Mouse (Mus musculus): Measurements from ENCODE around the gene 4930535I16Rik.
A peak's percentile ranks its signal among the peaks of the same experiment; 100 is the strongest.
"Not testable (repeated sequence)": the region's sequence is repeated elsewhere in the genome, so short reads cannot be mapped to it uniquely, and the experiment has no call there.

4930535I16Rik gene

GRCm38 (mm10) chr4:123917548-123918140, at the start of gene 4930535I16Rik:
Gene 4930535I16Rik, minus strand, starts transcription at chr4:123918022.
- no peak for DNase-seq (ENCODE audit: low spot score in 2 of 2)

- DNase-seq (ENCODE audit: low spot score in 2 of 2): no peak
Measured at GRCm38 (mm10) chr4:123962721-123963120, 44.9 kb upstream of the 4930535I16Rik start.

DNA sequence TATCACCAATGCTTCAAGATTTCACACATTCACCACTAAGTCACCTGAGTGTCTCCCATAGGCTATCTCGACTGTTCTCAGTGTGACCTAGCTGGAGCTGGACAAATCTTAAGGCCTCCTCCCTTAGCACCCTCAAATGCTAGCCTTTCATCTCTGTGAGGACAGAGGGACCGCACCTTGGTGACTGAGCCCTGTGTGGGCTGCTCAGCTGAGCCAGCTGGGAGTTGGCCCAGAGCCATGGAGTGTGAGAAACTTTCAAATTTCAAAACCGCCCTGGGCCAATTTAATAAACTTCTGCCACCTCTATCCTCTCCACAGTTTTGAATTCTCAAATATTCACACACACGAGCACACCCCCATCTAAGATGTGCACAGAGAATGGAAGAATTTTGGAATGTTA, 43.1 kb upstream of the 4930535I16Rik start:
- no peak for DNase-seq (ENCODE audit: low spot score in 2 of 2)

DNA sequence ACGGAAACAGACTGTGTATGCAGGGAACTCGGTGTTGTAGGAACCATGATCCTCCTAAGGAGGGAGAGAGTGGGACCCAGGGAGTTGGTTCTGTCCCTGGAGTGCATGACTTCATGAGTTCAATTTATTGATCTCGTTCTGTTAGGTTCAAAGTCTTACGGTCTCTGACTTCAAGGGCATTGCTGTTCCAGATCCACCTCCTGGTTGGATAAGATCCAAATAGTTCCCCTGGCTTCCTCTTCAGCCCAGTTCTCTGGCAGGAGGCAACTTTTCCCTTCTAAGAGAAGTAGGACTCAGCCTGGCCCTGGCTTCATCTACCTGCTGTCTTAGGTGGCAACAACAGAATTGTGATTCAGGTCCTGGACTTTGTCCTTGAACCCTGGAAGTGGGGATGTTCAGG, 40.1 kb upstream of the 4930535I16Rik start:
- no peak for DNase-seq (ENCODE audit: low spot score in 2 of 2)

DNA sequence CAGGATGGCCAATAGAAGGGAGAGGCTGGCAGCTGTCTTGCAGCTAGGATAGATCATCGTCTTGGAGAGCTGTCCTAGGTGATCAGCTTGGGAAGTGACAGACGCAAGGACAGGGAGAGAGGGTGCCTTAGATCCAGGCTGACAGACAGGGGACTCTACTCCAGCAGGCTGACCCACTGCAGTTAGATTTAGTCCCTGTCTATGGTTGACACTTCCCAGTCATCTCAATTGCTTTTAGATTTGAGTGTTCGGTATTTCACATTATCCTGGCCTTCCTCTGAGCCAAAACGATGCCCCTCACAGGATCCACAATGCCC, 39.6 kb upstream of the 4930535I16Rik start:
- no peak for DNase-seq (ENCODE audit: low spot score in 2 of 2)

- peak; percentile 70 to 76 for DNase-seq (ENCODE audit: low spot score in 2 of 2)
Measured at GRCm38 (mm10) chr4:123956703-123957491, 39.1 kb upstream of the 4930535I16Rik start.

- no peak for DNase-seq (ENCODE audit: low spot score in 2 of 2)
Measured at GRCm38 (mm10) chr4:123952059-123952458, 34.2 kb upstream of the 4930535I16Rik start.

DNA sequence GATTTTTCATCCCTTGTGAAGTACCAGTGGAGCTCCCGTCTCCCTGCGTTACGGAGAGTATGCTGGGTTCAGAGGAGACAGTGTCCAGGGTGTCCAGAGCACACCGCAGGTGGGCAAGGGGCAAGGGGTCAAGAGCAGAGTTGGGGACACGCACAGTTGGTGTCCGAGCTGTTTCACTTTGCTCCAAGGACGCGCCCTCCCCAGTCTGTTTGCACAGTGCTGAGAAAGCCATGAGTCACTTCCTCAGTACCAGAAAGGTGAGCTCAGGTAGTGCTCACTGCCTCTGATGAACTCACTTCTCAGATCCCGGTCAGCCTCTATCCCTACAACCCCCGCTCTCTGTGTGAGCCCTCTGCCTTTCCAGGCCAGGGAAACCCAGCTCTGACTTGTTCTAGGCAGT, 31.8 kb upstream of the 4930535I16Rik start:
- DNase-seq (ENCODE audit: low spot score in 2 of 2): no peak

GRCm38 (mm10) chr4:123948901-123949300, 31.1 kb upstream of the 4930535I16Rik start:
- no peak for DNase-seq (ENCODE audit: low spot score in 2 of 2)

DNA sequence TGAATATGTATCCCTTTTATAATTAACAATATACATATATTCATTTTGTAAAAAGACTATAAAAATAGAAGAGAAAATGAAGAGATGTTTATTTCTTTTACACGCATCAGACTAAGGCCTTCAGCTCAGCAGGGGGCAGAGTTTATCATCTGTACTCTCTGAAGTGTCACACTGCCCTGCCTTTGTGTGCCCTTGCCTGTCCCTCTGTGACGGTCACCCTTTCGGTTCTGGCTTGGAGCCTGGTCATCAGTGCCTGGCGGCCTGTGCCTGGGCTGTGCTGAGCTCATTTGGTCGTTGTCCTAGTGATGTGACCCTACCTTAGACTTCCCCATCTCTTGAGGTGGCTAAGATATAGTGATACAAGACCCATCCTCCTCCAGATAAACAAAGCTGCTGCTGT, 29.3 kb upstream of the 4930535I16Rik start:
- no peak for DNase-seq (ENCODE audit: low spot score in 2 of 2)

GRCm38 (mm10) chr4:123946701-123947100, 28.9 kb upstream of the 4930535I16Rik start:
- DNase-seq (ENCODE audit: low spot score in 2 of 2): no peak

DNA sequence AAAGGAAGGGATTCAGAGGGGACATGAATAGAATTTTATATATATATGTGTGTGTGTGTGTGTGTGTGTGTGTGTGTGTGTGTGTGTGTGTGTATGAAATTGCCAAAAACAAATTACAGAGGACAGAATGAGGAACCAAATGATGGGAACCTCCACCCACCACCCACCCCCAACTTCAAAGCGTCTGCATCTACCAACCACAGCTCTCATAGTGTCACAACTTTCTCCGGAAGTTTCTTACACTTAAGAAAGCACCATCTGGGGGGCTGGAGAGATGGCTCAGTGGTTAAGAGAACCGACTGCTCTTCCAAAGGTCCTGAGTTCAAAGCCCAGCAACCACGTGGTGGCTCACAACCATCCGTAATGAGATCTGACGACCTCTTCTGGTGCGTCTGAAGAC, 23.1 kb upstream of the 4930535I16Rik start:
- DNase-seq (ENCODE audit: low spot score in 2 of 2): not testable (repeated sequence)

DNA sequence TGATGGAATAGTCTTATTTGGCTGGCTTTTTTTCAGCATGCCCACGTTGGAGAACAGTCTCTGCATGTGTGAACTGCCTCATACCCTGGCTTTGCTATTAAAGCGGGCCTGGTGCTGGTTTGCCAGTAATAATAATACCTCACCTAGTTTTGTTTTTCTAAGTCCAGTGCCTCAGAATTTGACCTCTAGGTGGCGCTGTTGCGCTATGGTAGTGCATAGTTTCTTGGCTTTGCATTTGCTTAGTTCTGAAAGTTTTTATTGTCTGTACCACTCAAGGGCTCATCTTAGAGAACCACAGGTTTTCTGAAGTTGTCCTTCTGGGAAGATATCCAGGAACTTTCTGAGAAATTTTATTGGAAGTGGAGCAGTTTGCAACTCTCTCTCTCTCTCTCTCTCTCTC, 22.0 kb upstream of the 4930535I16Rik start:
- DNase-seq (ENCODE audit: low spot score in 2 of 2): peak; percentile 82 to 86

GRCm38 (mm10) chr4:123936059-123936458, 18.2 kb upstream of the 4930535I16Rik start:
- DNase-seq (ENCODE audit: low spot score in 2 of 2): no peak

DNA sequence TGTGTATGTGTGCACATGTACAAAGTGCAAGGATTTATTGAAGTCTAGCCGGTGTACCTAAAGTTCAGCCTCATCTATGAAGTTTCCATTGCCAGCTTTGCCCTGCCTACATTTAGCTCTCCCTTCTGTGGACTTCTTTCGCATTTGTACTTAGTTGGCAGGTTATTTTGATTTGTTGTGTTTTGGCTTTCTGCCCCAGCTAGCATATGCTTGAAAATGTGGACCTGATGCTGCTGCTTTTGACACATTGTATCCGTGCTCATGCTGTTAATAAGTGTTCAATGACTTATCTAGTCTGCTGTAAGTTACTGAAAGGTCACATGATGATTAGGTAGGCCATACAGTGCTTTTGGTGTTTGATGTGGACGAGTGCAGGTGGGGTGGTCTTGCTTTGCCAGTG, 16.5 kb upstream of the 4930535I16Rik start:
- no peak for DNase-seq (ENCODE audit: low spot score in 2 of 2)

DNA sequence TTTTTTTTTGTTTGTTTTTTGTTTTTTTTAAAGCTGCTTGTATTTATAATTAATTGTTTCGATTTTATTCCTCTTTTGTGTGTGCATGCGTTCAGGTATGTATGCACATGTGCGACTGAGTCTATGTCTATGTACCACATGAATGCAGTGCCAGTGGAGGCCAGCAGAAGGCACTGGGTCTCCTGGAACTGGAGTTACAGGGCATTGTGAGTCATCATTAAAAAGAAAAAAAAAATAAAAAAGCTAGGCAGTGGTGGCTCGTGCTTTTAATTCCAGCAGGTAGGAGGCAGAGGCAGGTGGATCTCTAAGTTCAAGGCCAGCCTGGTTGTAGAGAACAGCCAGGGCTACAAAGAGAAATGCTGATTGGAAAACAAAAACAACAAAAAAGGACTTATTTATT, 12.2 kb upstream of the 4930535I16Rik start:
- DNase-seq (ENCODE audit: low spot score in 2 of 2): no peak

DNA sequence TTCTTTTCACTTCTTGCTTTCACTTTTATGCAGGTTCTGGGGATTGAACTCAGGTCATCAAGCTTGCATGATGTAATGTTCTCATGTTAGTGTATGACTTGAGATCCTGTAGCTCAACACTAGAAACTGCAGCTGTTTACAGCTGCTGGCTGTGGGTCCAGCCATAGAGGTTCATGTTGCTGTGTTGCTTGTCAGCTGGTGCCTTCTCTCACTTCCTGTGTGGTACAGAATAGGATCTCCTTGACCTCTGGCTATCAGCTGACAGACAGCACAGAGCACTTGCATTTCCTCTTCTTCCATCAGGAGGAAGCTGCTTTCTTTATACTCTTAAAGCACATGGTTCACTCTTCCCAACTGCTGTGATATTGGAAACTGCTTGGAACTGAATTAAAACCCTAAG, 10.1 kb upstream of the 4930535I16Rik start:
- no peak for DNase-seq (ENCODE audit: low spot score in 2 of 2)

DNA sequence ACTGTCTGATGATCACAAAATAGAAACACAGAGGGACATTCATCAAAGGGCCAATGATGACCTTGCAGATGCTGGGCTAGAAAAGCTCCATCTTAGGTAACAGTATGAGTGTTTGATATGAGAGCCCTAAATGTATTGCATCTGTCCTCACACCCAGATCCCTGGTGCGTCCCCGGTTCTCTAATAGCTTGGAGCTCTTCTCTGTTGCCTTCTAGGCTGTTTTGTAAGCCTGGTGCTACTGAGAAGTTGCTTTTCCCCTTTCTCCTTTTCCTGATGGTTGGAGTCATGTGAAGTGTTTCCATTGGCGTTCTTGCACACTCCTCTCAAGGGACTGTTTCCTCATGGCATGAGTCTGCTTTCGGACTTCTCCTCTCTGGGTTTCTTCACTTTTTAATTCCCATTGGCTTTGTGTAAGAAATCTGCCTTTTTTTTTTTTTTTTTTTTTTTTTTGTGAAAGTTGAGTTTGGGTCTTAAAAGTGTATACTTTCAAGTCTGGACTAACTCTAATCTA, 3.3 kb upstream of the 4930535I16Rik start:
- DNase-seq (ENCODE audit: low spot score in 2 of 2): no peak

GRCm38 (mm10) chr4:123918851-123919250, 1.0 kb upstream of the 4930535I16Rik start:
- DNase-seq (ENCODE audit: low spot score in 2 of 2): no peak

DNA sequence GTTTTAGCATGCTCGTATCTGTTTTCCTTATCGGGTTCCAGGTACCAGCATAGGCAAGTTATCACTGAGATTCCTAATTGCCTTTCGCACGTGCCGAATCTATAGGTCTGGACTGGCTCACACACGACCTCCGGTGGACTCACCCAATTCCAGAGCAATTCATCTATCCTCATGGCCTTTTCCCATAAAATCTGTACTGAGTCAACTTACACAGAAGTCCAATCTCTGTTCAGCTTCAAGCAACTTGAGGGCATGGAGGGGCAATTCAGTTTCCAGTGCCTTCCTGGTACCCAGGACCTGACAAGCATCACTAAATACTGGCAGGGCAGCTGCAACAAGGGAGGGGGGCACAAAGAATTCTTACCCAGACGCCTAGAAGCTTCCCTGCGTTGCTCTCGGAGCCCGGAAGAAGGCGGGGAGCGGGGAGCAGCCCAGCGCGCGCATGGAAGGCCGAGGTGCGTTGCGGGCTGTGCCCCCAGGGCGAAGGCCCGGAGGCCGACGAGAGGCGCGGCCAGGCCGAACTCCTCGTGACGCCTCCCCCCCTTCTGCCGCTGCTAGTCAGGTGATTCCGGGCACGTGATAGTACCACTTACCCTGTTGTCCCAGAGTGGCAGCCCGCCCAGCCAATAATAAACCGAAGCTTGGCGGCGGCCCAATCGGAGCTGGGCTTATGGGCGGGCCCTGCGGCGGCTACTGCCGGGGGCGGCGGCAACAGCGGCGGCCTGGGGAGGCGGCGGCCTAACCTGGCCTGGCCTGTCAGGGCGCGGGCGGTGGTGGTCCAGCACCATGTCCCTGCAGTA, 874 bp downstream of the 4930535I16Rik start, which contains the start of gene Rragc:
Rragc (plus strand) TSS at position 699 of the 800 bp plus-strand sequence.
- DNase-seq (ENCODE audit: low spot score in 2 of 2): peak; percentile 100

- no peak for DNase-seq (ENCODE audit: low spot score in 2 of 2)
Measured at GRCm38 (mm10) chr4:123912431-123912830, 5.4 kb downstream of the 4930535I16Rik start.

- no peak for DNase-seq (ENCODE audit: low spot score in 2 of 2)
Measured at GRCm38 (mm10) chr4:123911503-123911902, 6.3 kb downstream of the 4930535I16Rik start.
